Mouse (Mus musculus) 3T3-L1 (cell line): Measurements from ENCODE around the gene Fanci.

Source experiments
- DNase-seq: peaks from one replicate; pipeline ENCODE4 v3.0.0-alpha.2; 2015; ENCODE audit warnings: low read depth, low spot score

The Fanci gene

GRCm38 (mm10) chr7:79387991-79388390, 3.7 kb upstream of the Fanci start:
- no peak for DNase-seq

DNA sequence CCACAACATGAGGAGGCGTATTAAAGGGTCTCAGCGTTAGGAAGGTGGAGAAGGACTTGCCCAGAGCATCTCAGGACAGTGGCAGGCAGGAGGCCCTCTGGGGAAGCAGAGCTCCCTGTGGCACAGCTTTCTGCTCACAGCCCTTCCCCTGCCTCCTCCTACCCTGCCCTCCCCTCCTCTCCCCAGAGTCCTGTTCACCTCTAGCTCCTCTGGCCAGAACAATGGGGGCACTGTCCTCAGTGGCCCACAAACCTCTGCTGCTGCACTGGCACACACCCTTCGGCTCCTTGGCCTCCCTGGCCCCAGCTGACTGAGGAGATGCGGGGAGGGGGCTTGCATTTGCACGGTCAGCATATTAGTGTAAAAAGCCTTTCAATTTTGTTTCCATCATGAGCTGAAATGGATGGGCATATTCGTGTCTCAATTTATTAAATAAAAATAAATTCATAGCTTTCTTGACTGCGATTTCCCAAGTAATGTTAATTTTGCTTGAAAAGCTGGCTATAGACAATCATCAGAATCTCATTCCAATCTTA, 3.0 kb upstream of the Fanci start:
- DNase-seq: no peak

GRCm38 (mm10) chr7:79390141-79390708, 1.5 kb upstream of the Fanci start:
- DNase-seq: no peak

DNA sequence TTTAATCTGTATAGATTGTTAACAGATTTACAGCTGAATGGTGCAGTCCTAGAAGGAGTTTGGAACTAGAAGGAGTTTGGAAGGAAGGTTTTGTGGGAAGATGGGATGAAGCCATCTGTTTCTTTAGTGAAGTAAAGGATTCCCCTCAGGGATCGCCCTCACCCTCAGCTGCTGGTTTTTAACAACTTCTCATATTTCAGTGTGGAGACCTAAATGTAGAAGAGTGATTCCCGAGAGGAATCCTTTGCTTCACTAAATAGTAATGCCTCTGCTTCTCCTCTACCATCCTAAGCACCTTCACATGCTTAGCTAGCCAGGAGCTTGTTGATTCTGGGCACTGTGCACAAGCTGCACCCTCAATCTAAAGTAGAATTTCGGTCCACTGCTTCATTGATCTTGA, 258 bp upstream of the Fanci start:
- DNase-seq: peak; percentile 33

DNA sequence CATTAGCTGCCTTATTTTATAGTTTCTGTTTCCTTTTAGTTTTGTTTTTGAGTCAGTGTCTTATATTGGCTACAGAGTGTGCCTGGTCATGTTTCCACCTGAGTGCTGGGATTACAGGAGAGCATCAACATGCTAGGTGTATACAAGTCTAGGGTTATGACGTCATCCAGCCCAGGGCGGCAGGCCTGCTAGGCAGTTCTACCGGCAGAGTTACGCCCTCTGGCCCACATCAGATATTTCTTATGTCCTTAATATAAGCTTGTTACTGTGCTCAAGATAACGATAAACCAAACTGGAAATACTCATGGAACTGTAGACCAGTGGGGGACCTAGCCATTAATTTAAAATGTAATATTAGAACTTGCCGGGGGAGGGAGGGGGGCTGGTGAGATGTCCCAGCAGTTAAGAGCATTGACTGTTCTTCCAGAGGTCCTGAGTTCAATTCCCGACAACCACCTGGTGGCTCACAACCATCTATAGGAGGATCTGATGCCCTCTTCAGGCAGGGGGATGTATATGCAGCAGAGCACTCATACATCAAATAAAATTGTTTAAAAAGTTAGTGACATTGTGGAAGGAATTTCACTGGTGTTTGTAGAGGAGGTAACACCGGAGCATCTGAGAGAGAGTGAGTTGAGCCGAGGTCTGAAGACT, 1.3 kb downstream of the Fanci start:
- DNase-seq: peak; percentile 52

- no peak for DNase-seq
Measured at GRCm38 (mm10) chr7:79393924-79394323, 2.2 kb downstream of the Fanci start.

DNA sequence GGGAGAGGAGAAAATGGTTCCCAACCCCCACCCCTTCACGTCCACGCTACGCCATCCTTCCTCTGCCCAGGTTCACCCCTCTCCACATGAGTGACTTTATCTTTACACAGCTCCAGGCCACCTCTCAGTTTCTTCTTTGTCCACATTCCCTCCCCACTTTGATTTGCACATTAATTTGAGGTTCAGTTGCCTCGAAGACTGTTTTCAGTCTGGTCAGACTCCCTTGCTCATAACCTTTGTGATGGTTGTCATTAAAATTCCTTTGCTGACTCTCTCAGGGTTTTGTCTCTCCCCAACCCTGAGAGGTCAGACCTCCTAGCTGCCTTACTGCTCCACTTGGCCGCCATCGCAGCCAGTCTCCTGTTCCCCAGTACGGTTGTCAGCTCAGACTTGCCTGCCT, 2.9 kb downstream of the Fanci start:
- DNase-seq: no peak

- no peak for DNase-seq
Measured at GRCm38 (mm10) chr7:79395186-79395585, 3.5 kb downstream of the Fanci start.

DNA sequence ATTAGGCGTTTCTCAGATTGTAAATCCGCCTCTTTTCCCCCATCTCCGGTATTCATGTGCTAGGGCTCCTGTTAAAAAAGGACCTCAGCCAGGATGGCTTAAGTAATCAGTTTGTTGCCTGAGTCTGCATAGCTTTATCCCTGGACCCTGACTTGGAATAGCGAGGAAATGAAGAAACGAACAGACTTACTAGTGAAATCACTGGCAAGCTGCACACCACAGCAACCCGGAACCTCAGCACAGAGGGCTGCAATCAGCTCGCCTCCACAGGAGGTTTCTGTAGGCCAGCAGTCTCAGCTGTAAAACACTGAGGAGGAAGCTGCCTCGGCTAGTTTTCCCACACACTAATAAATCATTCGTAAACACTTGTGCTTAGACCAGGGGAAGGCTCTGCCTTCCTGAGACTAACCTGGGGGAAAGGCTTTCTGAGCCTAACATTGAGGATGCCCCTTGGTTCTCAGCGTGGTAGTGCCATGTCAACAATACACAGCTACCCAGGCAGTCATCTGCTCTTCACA, 5.8 kb downstream of the Fanci start:
- DNase-seq: no peak

- DNase-seq: no peak
Measured at GRCm38 (mm10) chr7:79398426-79398825, 6.7 kb downstream of the Fanci start.

- no peak for DNase-seq
Measured at GRCm38 (mm10) chr7:79398971-79399370, 7.2 kb downstream of the Fanci start.

DNA sequence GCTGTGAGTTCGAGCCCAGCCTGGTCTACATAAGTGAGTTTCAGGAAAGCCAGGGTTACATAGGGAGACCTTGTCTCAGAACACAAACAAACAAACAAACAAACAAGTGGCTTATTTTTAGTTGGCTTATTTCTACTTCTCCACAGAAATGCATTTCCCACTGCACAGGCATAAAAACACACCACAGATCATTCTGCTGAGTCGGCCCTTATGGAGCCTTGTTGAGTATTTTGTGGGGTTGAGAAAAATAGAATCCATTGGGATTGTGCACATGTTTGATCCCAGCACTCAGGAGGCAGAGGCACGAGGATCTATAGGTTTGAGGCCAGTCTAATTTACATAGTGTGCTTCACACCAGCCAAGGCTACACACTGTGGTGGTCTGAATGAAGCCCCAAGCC, 8.6 kb downstream of the Fanci start:
- no peak for DNase-seq

- no peak for DNase-seq
Measured at GRCm38 (mm10) chr7:79414449-79415375, 23.0 kb downstream of the Fanci start.

- no peak for DNase-seq
Measured at GRCm38 (mm10) chr7:79419950-79420349, 28.2 kb downstream of the Fanci start.

GRCm38 (mm10) chr7:79422876-79423275, 31.1 kb downstream of the Fanci start:
- no peak for DNase-seq

DNA sequence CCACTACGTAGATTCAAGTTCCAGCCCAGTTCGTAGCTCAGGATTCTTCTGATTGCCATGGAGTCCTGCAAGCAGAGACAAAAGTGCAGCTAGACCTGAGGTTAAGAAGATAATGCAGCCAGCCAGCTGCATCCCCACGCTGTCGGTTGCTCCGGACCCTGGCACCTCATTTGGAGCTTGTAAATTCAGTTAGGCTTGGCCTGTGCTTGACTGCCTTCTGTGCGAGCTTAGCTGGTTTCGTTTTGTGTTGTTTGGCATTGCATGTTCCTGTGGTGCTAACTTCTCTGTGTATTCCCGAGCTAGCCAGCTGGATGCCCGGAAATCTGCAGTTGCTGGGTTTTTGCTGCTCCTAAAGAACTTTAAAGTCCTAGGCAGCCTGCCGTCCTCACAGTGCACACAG, 34.1 kb downstream of the Fanci start:
- no peak for DNase-seq

DNA sequence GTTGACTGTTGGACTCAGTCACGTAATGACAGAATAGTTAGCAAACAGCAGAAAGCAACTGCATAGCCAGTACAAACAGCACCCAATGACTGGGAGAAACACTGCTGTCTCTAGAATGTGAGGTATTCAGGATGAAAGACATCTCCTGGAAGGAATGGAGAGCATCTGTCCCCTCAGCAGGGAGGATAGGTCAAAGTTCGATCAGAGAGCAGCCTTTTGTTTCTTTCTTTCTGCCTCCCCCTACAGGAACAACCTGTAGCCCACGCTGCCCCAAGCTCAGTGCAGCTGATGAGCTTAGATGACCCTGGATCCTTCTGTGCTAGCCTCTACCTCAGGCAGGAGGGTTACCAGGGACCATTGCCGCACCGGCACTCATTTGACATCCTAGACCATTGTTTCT, 36.5 kb downstream of the Fanci start:
- no peak for DNase-seq

DNA sequence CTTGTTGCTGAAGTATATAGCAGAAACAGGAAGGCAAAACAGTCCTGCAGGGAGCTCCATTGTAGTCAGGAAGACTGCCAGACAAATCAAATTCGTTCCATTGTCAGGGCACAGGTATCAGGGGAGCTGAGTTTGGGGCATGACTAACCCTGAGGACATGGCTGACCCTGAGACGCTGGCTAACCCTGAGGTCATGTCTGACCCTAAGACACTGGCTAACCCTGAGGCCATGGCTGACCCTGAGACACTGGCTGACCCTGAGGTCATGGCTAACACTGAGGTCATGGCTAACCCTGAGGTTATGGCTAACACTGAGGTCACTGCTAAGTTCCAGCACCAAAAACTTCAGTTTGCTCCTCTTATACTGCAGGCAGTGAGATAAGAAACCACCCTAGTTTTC, 48.3 kb downstream of the Fanci start:
- DNase-seq: no peak

DNA sequence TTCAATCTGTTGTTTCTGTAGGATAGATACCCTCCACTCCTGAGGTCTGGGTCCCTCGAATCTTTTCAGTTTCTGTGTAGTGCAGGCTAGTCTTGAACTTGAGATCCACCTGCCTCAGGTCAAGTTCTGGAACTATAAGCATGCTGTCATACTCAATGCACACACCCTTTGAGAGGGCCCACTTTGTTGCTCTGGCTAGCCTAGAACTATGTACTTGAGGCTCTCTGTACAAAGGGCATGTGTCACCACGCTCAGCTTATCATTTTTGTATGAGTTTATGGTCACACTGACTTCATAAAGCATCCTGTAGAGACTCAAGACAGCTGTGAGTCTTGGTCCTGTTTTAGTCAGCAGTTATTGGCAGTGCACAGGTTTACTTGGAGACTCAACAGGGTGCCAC, 55.3 kb downstream of the Fanci start:
- no peak for DNase-seq

DNA sequence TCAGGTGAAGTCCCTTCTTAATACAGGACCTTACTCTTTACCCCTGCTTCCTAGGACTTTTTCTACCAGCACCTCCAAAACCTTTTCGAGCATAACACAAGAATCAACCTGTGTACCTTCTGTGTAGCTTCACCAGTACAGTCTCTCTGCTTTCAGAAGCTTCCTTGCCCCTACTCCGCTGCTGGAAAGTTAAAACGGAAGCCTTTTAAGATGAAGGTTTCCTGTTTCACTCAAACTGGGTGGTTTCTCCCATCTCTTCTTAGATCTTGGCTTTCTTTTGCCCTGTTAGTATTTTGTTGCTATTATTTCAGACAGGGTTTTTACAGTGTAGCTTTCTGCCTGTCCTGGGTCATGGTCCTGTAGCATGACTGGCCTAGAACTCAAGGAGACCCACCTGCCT, 55.8 kb downstream of the Fanci start:
- no peak for DNase-seq

- no peak for DNase-seq
Measured at GRCm38 (mm10) chr7:79461721-79462120, 70.0 kb downstream of the Fanci start.

- DNase-seq: no peak
Measured at GRCm38 (mm10) chr7:79463376-79464077, 71.8 kb downstream of the Fanci start.
